Mouse (Mus musculus) liver, embryonic 14.5 days (tissue): ENCODE measurements around the gene Tmem164.

ENCODE experiments used
- CTCF ChIP-seq: IDR thresholded peaks from 2 replicates; pipeline ENCODE4 v1.5.1; 2016; ENCODE audit warnings: antibody characterized with exemption, low read depth, control low read depth
- EP300 ChIP-seq: IDR thresholded peaks from 2 replicates; pipeline ENCODE4 v1.6.1; 2016; ENCODE audit warnings: antibody characterized with exemption, low read depth

DNA sequence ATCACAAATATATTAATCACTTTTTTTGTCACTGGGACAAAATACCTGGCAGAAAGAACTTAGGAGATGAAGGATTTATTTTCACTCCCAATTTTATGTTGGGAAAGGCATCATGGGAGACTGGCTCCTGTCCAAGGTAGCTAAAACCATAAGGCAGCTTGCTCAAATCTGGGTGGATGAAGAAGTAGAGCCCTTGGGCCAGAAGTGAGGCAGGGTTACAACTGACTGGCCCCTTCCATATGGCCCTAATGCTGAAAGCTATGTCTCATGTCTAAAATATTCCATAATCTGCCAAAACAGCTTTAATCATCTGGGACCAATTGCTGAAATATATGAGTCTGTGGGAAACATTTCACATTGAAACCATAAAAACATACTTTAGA is 15.8 kb upstream of the Tmem164 start:
- TF ChIP-seq CTCF (no peak), EP300 (no peak)
